Mouse (Mus musculus) spleen, postnatal 36 days (tissue): ENCODE data around the gene Akap2.

Experiments used
- DNase-seq, 2 experiments: peaks; one replicate each; pipeline ENCODE4 v3.0.0; 2022; ENCODE audit warnings: low spot score in 2 of 2, mixed read lengths in 1 of 2

The Akap2 gene

DNA sequence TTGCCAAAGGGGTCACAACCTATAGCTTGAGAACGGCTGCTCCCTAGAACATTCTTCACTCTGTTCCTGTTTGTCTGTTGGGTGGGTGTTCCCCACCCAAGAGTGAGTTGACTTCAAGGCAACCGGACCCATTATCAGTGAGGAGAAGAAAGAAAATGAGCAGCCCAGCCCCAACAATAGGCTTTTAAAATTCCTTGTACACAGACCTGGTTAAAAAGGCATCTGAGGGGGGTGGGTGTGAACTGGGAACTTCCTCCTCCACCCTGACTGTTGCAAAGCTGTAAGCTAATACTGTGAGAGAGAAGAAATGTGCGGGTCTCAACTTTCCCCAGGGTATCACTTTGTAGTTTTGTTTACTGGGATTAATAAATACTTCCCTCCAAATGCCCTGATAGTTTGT, 77.1 kb downstream of the Akap2 start:
- DNase-seq, result no peak

DNA sequence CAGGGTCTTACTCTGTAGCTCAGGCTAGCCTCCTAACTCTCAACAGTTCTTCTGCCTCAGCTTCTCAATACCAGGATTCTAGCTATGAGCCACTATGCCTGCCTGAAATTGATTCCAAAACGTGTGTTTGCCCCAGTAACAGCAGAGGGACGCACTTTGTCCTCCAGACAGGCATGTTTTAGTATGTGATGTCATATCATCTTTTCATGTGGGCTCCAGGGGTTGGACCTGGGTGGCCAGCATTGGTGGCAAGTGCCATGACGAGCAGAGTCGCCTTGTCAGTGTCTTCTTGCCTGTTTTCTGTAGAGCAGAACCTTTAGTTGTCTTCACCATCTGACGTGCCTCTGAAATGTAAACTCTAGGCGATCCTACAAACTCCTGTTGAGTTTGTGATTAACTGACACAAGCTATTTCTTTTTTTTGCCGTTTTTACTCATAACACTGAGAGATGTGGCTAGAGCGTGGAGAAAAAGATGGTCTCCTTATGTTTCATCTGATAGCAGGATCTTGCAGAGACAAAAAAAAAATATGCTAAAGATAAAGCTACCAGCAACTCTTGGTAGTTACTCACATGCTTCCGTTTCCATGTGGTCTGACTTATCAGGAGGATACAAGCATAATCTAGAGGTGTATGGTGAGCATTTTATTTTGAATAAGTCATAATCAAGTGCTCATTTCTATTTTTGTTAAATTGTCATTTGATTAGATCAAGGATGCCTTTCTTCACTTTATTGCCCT, 80.3 kb downstream of the Akap2 start:
- no peak for DNase-seq

GRCm38 (mm10) chr4:57798286-57799018, 81.0 kb downstream of the Akap2 start:
- no peak for DNase-seq

DNA sequence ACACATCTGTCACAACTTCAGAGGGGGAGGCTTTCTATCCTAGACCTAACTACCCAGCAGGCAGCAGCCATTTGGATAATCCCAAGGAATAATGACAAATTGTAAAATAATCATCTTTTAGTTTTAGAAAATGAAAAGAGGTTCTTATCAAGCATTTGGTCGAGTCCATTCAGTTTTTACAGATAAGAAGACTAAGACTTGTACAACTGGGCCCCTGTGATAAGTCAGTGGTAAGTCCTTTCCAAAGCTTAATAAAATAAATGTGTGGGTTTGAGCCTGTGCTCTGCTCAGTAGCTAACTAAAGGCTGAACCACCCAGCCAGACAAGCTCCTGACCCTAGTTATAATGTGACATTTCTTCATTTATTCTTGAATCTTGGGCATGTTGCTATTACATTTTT, 81.8 kb downstream of the Akap2 start:
- no peak for DNase-seq

DNA sequence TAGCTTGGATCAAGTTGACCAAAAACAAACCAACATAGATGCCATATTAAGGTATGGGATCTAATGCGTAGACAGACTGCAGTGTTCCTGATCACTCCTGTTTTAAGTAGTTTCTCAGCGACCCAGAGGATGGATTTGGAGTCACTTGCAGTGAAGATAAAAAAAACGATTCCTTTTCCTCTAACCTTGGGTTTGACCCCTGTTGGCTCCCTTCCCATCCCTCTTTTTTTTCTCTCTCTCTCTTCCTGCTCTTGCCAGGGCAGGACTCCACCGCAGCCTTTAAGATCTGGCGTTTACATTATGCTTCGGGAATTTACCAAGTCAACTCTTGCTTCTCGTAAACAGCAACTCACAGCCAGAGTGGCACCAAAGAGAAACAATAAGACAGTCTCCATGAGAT, 83.8 kb downstream of the Akap2 start:
- DNase-seq, result no peak

GRCm38 (mm10) chr4:57801986-57802385, 84.5 kb downstream of the Akap2 start:
- no peak for DNase-seq

GRCm38 (mm10) chr4:57802411-57802810, 85.0 kb downstream of the Akap2 start:
- DNase-seq, result no peak

GRCm38 (mm10) chr4:57804902-57805301, 87.4 kb downstream of the Akap2 start:
- DNase-seq, result no peak

DNA sequence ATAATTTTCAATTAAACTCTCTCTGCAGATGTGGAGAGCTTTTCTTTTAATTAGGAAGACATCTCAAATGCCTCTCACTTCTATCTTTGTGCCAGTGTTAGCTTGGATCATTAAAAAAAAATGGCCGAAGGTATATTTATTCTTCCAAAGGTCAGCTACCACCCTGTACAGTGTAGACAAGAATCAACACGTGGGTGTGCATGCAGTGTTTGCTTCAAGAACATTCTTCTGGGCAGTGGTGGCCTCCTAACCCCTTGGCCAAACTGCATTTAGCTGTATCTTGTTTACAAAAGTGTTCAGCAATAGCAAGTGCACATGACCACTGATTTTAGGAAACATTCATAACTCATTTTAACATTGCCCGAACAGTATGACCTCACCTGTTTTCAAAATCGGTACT, 92.0 kb downstream of the Akap2 start:
- no peak for DNase-seq

DNA sequence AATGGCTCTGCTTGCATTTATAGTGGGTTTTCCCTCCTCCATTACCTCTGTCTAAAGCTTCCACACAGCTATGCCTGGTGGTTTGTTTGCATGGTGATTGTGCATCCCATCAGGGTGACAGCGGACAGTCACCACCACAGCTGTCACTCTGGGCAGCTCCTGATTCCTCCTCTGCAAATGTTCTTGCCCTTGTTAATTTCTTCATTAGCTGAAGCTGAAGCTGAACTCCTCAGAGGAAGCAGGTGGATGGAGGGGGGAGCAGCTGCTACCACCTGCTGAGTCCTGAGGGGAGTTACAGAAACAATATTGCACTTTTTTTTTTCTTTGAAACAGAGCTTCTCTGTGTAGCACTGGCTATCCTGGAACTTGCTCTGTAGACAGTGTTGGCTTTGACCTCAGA, 94.6 kb downstream of the Akap2 start:
- DNase-seq, result peak; percentile 17 to 26

GRCm38 (mm10) chr4:57812916-57813575, 95.6 kb downstream of the Akap2 start:
- DNase-seq, result peak; percentile 49 to 53

GRCm38 (mm10) chr4:57813576-57813945, 96.1 kb downstream of the Akap2 start:
- DNase-seq, result peak; percentile 80 to 83

- DNase-seq, result no peak
Measured at GRCm38 (mm10) chr4:57815355-57815754, 97.9 kb downstream of the Akap2 start.

DNA sequence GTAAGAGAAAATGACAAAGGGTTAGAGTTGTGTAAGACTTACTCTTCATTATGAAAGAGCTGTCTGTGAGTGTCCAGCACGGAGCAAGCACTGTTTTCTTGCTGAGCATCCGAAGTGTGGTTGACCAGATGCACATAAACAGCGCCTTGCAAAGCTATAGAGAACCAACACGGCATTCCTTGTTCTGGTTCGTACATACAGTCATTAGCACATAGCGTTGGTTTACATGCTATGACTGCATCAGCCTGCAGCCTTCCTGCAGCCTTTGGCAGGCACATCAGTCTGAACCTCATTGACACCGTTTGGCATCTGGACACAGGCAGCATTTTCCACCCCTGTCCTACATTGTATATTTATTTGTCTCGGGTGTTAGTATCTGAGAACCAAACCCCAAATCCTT, 98.7 kb downstream of the Akap2 start:
- DNase-seq, result no peak

- no peak for DNase-seq
Measured at GRCm38 (mm10) chr4:57820839-57821374, 103.5 kb downstream of the Akap2 start.

DNA sequence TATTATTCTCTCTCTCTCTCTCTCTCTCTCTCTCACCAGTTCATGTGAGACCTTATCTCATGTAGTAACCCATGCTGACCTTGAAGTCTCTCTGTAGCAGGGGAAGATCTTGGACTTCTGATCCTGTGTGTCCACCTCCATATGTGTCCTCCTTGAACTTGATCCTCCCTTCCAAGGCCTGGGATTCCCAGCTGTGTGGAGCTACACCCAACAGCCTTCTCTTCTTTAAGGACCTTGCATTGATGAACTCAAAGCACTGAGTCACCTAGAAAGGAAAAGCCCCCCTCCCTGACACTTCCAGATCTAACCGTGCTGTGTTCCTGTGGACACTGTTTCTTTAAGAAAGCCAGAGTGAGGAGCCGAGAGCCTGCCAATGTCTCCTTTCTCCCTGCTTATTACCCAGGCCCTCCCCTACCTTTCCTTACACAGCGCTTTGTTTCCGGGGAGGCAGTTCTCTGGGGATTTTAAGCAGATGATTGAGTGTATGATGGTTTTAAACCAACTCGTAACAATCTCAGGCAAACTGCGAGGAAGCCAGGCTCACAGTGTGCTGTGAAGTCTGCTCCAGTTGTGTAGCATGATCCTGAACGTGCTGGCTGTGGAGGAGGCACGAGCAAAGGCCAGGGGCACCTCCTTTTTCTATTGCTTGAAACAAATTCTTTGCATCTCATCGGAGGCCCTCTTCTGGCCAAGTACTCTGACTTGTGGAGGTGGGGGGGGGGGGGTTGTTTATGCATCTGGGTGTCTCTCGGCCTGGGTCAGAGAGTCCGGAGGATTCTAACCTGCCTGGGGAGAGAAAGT, 104.3 kb downstream of the Akap2 start:
- DNase-seq, result no peak

DNA sequence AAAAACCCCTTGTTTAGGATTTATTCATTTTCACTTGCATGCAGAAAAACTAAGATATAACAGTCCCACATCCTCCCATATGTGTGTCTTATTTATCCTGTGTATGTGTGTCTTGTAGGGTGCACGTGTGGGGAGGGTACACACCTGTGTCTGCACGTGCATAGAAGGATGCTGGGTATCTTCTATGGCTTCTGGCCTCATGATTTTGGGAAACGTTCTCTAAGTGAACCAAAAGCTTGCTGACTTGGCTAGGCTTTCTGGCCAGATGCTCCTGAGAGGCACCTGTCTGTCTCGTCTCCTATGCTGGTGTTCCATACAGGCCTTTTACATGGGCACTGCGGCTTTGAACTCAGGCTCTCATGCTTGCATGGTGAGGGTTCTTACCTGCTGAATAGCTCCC, 105.2 kb downstream of the Akap2 start:
- no peak for DNase-seq

GRCm38 (mm10) chr4:57824626-57825240, 107.3 kb downstream of the Akap2 start:
- no peak for DNase-seq

DNA sequence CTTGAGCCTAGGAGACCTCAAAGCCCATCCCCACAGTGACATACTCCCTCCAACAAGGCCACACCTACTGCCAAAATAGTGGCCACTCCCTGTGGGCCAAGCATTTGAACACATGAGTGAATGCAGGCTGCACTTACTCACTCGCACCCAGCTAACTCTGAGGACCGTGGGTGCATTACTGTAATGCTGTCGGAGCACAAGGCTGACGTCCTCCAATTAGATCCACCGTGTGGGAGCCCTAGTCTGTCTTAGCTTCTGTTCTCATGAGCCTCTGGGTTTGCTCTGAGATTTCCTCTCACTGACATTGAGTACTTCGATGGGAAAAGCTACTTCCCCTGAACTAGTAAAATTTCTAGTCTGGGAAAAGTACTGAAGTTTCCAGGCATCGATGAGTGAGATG, 108.8 kb downstream of the Akap2 start:
- no peak for DNase-seq

GRCm38 (mm10) chr4:57829131-57829530, 111.7 kb downstream of the Akap2 start:
- DNase-seq, result no peak

DNA sequence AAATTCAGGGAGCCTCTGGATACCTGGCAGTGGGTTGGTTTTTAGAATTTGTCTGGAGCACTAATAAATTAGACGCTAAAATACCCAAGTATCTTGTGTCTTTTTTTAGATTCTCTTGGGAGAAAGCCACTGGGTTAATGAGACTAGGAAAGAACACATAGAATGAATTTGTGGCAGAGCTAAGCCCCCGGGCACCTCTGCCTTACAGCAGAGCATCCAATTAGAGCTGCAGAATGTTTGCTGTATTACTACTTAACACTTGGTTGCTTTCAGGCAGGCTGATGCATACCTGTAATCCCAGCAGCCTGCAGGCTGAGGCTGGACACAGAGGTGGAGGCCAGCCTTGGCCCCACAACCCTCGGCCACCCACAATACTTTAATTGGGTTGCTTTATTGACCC, 112.3 kb downstream of the Akap2 start:
- no peak for DNase-seq
